Mouse (Mus musculus): ENCODE results near the gene Galnt7.

Gene Galnt7

GRCm38 (mm10) chr8:57628787-57629664, 23.8 kb downstream of the Galnt7 start:
- no peak for DNase-seq (ENCODE audit: low spot score in 2 of 2)

DNA sequence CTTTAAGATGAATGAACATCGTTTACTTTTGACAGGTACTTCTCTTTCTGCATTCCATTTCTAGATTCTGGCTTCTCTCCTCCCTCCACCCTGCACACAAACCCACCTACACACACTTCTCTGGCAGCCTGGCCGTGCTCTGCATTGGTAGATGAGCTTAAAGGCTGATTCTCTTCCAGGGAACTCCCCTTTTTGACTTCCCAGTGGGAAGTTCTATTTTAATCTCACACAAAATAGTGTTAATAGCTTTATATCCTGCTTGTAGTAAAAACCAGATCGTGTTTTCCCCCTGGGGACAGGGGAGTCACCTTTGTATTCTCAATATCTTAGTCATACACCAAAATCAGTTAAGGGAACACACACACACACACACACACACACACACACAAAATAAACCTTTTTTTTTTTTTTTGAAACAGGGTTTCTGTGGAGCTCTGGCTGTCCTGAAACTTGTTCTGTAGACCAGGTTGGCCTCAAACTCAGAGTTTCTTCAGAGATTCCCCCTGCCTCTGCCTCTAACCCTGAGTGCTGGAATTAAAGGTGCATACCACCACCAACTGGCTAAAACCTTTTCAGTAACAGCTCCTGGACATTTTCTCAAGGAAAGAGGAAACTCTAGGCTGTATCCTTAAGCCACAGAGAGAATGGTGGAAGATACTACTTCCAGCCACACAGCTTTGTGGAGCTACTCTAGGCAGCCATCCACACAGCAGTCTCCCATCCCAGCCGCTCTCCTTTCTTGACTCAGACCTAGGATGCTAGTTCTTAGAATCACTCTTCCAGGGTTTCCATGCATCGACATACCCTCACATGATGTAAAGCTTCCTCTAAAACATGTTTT, 24.7 kb downstream of the Galnt7 start:
- DNase-seq (ENCODE audit: low spot score in 2 of 2): peak; percentile 56 to 63

DNA sequence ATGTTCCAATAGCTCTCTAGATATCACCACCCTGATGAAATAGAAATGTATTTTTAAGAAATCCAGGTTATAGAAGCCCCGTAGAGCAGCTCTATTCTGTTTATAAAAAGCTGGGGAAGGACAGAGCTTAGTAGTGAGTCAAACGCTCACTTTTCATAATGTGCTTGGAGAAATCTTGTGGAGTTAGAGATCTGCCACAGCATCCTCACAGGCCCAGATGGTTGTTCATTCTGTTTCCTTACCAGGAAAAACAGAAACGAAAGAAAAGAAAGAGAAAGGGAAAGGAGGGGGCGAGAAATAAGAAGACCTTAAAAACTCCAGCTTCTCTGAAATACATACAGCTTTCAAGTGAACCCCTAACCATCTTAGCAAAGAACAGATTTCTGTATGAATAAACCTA, 28.9 kb downstream of the Galnt7 start:
- DNase-seq (ENCODE audit: low spot score in 2 of 2): no peak

DNA sequence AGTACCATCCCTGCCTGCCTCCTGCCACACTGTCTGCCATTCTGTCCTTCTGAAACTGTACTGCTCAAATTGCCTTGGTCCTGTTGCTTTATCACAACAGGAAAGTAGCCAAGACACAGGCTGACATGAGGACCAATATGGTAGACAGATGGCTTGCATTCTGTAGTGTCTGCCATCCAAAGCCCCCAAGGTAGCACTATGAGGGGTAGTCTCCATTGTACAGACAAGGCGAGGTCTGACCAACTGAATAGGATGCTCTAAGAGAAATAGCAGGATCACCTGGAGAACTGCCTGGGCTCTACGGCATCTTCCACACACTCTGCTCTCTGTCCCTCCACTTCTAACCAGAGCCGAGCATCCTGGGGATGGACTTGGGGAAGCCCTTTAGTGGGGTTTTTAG, 29.8 kb downstream of the Galnt7 start:
- DNase-seq (ENCODE audit: low spot score in 2 of 2): no peak

- no peak for DNase-seq (ENCODE audit: low spot score in 2 of 2)
Observed at GRCm38 (mm10) chr8:57616965-57617364, 35.9 kb downstream of the Galnt7 start.

DNA sequence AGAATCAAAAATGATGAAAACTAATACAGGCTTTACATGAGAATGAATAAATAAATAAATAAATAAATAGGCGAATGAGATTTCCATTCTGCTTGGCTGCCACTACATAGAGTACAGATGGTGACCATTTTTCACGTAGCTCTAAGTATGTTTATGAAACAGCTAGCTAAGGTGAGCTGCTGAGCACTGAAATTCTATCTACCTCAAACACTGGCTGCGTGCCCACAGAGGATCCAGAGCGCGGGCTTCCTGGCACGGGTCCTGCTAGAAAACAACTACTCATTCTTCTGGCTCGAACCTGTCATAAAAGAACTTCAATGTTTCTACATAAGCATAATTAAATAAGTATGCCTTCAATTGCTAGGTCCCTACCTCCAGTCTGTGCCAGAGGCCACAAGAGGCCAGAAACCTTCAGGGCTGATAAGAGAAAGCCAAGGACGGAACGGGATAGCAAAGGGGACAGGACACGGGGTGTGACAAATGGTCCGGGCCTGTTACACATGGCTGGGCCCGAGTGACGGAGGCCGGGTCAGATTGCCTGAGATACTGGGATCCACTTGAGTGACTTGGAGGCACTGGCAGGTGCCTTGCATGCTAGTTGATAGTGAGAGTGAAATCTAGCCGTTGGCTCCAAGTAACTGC, 37.7 kb downstream of the Galnt7 start:
- no peak for DNase-seq (ENCODE audit: low spot score in 2 of 2)

GRCm38 (mm10) chr8:57611419-57611977, 41.3 kb downstream of the Galnt7 start:
- no peak for DNase-seq (ENCODE audit: low spot score in 2 of 2)

GRCm38 (mm10) chr8:57610706-57611418, 42.0 kb downstream of the Galnt7 start:
- peak; percentile 67 to 68 for DNase-seq (ENCODE audit: low spot score in 2 of 2)

- DNase-seq (ENCODE audit: low spot score in 2 of 2): no peak
Observed at GRCm38 (mm10) chr8:57602511-57602910, 50.3 kb downstream of the Galnt7 start.

DNA sequence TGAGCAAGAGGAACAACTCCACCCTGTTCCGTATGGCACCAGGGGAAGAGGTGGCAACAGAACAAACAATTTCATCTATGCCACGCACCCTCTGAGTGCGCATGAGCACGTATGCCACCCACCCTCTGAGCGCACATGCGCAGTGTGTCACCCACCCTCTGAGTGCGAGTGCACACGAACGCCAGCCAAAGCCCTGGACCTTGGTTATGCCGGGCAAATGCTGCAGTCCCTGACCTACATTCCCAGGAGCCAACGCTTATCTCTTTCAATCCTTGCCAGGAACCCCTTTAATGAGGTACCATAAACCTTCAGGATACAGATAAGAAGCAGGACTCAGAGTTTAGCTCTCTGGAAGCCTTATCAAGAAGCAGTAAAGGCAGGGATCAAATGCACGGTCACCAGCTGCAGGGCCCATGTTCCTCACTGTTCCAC, 50.8 kb downstream of the Galnt7 start:
- no peak for DNase-seq (ENCODE audit: low spot score in 2 of 2)

- DNase-seq (ENCODE audit: low spot score in 2 of 2): no peak
Observed at GRCm38 (mm10) chr8:57599813-57600555, 52.8 kb downstream of the Galnt7 start.

DNA sequence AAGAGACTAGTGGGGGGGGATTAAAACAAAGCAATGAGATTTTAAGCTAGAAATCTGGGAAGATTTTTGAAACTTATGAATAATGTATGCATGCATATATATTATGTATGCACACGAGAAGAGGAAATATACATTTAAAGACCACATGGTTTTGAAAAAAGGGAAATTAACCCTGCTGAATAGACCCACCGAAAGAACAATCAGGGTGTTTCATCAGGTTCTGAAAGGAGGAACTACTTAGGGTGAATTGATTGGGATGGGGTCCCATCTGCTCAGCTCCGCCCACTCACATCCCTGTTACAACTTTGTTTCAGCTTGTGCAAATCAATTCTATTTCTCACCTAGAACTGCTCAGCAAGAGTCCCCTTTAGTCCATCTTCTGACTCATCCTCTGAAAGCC, 57.0 kb downstream of the Galnt7 start:
- DNase-seq (ENCODE audit: low spot score in 2 of 2): no peak

GRCm38 (mm10) chr8:57594175-57594885, 58.5 kb downstream of the Galnt7 start:
- no peak for DNase-seq (ENCODE audit: low spot score in 2 of 2)

GRCm38 (mm10) chr8:57592604-57593003, 60.2 kb downstream of the Galnt7 start:
- no peak for DNase-seq (ENCODE audit: low spot score in 2 of 2)

- no peak for DNase-seq (ENCODE audit: low spot score in 2 of 2)
Observed at GRCm38 (mm10) chr8:57591681-57592080, 61.2 kb downstream of the Galnt7 start.

GRCm38 (mm10) chr8:57590015-57590414, 62.8 kb downstream of the Galnt7 start:
- no peak for DNase-seq (ENCODE audit: low spot score in 2 of 2)

- DNase-seq (ENCODE audit: low spot score in 2 of 2): peak; percentile 49 to 60
Observed at GRCm38 (mm10) chr8:57589176-57589575, 63.7 kb downstream of the Galnt7 start.

- DNase-seq (ENCODE audit: low spot score in 2 of 2): no peak
Observed at GRCm38 (mm10) chr8:57588604-57589003, 64.2 kb downstream of the Galnt7 start.

DNA sequence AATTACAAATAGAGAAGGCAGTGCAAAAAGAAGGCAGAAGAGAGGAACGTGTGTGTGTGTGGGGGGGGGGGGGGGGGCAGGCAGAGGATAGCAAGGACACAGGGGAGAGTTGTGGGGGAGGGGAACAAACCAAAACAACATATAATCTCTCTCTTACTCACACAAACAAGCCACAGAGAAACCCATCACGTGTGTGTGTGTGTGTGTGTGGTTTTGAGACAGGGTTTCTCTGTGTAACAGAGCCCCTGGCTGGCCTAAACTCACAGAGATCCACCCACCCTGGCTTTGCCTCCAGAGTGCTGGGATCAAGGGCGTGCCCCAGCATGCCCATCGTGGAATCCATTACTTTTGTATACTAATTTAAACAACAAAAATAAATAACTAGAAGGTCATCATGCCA, 66.2 kb downstream of the Galnt7 start:
- DNase-seq (ENCODE audit: low spot score in 2 of 2): no peak

DNA sequence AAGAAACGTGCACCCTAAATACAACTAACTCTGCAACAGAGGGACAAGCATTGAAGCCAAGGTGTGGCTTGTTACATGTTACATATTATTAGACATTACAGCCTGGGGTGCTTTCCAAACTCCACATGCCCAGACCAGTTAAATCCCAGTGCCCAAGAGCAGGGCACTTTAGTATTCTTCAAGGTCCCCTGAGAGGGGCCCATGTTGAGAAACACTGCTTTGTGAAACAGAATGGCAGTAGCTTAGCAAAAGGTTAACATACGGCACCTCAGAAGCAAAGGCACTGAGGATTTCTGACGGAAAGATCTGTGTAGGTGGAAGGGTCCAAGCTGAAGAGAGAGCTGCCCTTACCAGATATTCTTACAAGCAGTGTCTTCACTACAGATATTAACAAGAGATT, 67.0 kb downstream of the Galnt7 start:
- no peak for DNase-seq (ENCODE audit: low spot score in 2 of 2)
